Mouse (Mus musculus): ENCODE results near the gene Sis. TPM values are rescaled to one million over a fixed set of nuclear protein-coding genes. Genes with fewer than 3 reads are reported as not detected.

Gene Sis
- polyA plus RNA-seq, 1 experiment, result not detected

DNA sequence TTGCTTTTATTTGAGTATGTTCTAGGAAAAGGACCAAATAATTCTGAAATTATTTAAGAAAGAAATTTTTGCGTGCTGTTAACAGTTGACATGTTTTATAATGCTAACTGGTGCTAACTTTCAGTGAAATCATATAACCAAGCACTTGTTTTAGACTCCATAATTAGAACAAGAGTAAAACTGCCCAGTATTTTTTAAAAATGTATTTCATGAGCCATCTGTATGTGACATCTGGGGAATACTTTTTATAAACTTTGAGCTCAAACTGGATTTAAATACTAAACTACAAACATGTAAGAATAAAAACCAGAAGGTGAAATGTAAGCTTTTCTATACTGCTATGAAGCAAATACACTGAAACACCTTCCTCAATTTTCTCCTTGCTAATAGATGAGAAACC is 112.3 kb downstream of the Sis start:
- Histone ChIP-seq H3K9me3 (no peaks in the 10 kb centered on the region), H3K27me3 (replicated peaks) (no peaks in the 10 kb centered on the region), H3K4me3 (replicated peaks) (no peak overlapping the region), H3K36me3 (replicated peaks; ENCODE audit: low read length) (no peaks in the 10 kb centered on the region), H3K4me1 (no peaks in the 10 kb centered on the region)
- no peak for TF ChIP-seq FLI1 (IDR thresholded peaks at IDR 0.05; ENCODE audit: low read length)
- TF ChIP-seq GATA1 (IDR thresholded peaks at IDR 0.05; ENCODE audit: borderline replicate concordance, low read length), result no peak

- no peaks in the 10 kb centered on the region for H3K9me3 ChIP-seq
- no peaks in the 10 kb centered on the region for H3K36me3 ChIP-seq (replicated peaks; ENCODE audit: low read length)
- TF ChIP-seq FLI1 (IDR thresholded peaks at IDR 0.05; ENCODE audit: low read length) (no peak), GATA1 (IDR thresholded peaks at IDR 0.05; ENCODE audit: borderline replicate concordance, low read length) (no peak)
- H3K4me3 ChIP-seq (replicated peaks), result no peak overlapping the region
- H3K4me1 ChIP-seq, result no peaks in the 10 kb centered on the region
- H3K27me3 ChIP-seq (replicated peaks), result no peaks in the 10 kb centered on the region
Observed at GRCm38 (mm10) chr3:72840641-72841040, 127.0 kb downstream of the Sis start.

Other genes starting within 250 kb of the Sis start
- not detected in 2 replicates for gene Slitrk3, start 89.9 kb upstream of the Sis start, polyA plus RNA-seq (2012; ENCODE audit: insufficient read depth, low replicate concordance)